Mouse (Mus musculus) embryonic facial prominence, embryonic 14.5 days (tissue): ENCODE results near the gene Dzip1l. TPM values are rescaled to one million over a fixed set of nuclear protein-coding genes. Genes with fewer than 3 reads are reported as not detected.

Source experiments
- ATAC-seq: fragments of 200-750 bp; cut with Nextera tagmentation; 2 replicates; pipeline ENCODE4 v1.8.0; 2017; ENCODE audit warnings: low read depth, moderate number of reproducible peaks, moderate TSS enrichment
- DNase-seq: peaks from one replicate; pipeline ENCODE4 v3.0.0-alpha.2; 2015; ENCODE audit warnings: low spot score
- H3K27ac ChIP-seq: fragments of 300-500 bp; sonication (generic); replicated peaks from 2 replicates; pipeline ENCODE4 v1.5.1; 2014; ENCODE audit warnings: low read depth, mild to moderate bottlenecking, low read length, moderate library complexity
- H3K27me3 ChIP-seq: fragments of 300-500 bp; sonication (generic); replicated peaks from 2 replicates; pipeline ENCODE4 v1.6.1; 2014; ENCODE audit warnings: low read length; ENCODE audit not compliant: control insufficient read depth, insufficient read depth
- H3K36me3 ChIP-seq: fragments of 300-500 bp; sonication (generic); 2 replicates; pipeline ENCODE4 v1.6.1; 2014; ENCODE audit warnings: low read length, mixed read lengths; ENCODE audit not compliant: control insufficient read depth, insufficient read depth
- H3K4me1 ChIP-seq: fragments of 300-500 bp; sonication (generic); 2 replicates; pipeline ENCODE4 v1.6.1; 2014; ENCODE audit warnings: antibody characterized with exemption, low read length; ENCODE audit not compliant: control insufficient read depth, insufficient read depth
- H3K4me2 ChIP-seq: fragments of 300-500 bp; sonication (generic); 2 replicates; pipeline ENCODE4 v1.6.1; 2014; ENCODE audit warnings: low read depth, mild to moderate bottlenecking, low read length, moderate library complexity, mixed read lengths
- H3K4me3 ChIP-seq: fragments of 300-500 bp; sonication (generic); 2 replicates; pipeline ENCODE4 v1.5.1; 2014; ENCODE audit warnings: low read depth, mild to moderate bottlenecking, low read length
- H3K9ac ChIP-seq: fragments of 300-500 bp; sonication (generic); 2 replicates; pipeline ENCODE4 v1.6.1; 2014; ENCODE audit warnings: low read depth, mild to moderate bottlenecking, low read length, moderate library complexity, mixed read lengths
- H3K9me3 ChIP-seq: fragments of 300-500 bp; sonication (generic); 2 replicates; pipeline ENCODE4 v1.6.1; 2016; ENCODE audit warnings: low read length; ENCODE audit not compliant: control insufficient read depth
- WGBS: fragments of 180-500 bp; shearing (Covaris S2); extraction: QIAGEN DNeasy Blood & Tissue Kit; methylation state at CpG from one replicate; pipeline ENCODE4 v1.1.7; 2014; 5-methylcytosine and 5-hydroxymethylcytosine counted together
- polyA plus RNA-seq: library from polyadenylated mRNA; unstranded; fragments of >200 nt; fragmentation: Nextera tagmentation; extraction: Ambion mirVana; gene quantifications from 2 replicates; pipeline ENCODE4 v1.2.1, GENCODE M21; 2014

The Dzip1l gene
- polyA plus RNA-seq, 1 experiment from 2014 or later, result 15.6 TPM

GRCm38 (mm10) chr9:99662406-99662805 lies 33.1 kb downstream of the Dzip1l start:
- Histone ChIP-seq H3K9ac (no peak overlapping the region), H3K4me3 (no peak overlapping the region), H3K27ac (no peak overlapping the region), H3K9me3 (no peaks in the 10 kb centered on the region), H3K27me3 (no peaks in the 10 kb centered on the region), H3K4me2 (no peak overlapping the region), H3K4me1 (no peaks in the 10 kb centered on the region), H3K36me3 (peaks cover 76% of the 10 kb centered on the region)
- WGBS, result 28% methylated on average over 7 of the region's 7 CpGs
- ATAC-seq (0 out of 2 replicates have a peak, but pooled peaks have one; percentile 10), DNase-seq (peak; percentile 81)

- no peaks in the 10 kb centered on the region for H3K27me3 ChIP-seq
- H3K4me3 ChIP-seq, result no peak overlapping the region
- ATAC-seq (0 out of 2 replicates have a peak, but pooled peaks have one; percentile 35), DNase-seq (no peak)
- no peaks in the 10 kb centered on the region for H3K9me3 ChIP-seq
- no peaks in the 10 kb centered on the region for H3K4me1 ChIP-seq
- peaks cover 77% of the 10 kb centered on the region for H3K36me3 ChIP-seq
- H3K27ac ChIP-seq, result no peak overlapping the region
- H3K4me2 ChIP-seq, result no peak overlapping the region
- WGBS, result 87% methylated on average over 10 of the region's 10 CpGs
- no peak overlapping the region for H3K9ac ChIP-seq
Measured at GRCm38 (mm10) chr9:99662887-99663286, 33.6 kb downstream of the Dzip1l start.

- Histone ChIP-seq H3K27ac (no peak overlapping the region), H3K4me1 (no peaks in the 10 kb centered on the region), H3K4me3 (no peak overlapping the region), H3K36me3 (peaks cover 84% of the 10 kb centered on the region), H3K9me3 (no peaks in the 10 kb centered on the region), H3K27me3 (no peaks in the 10 kb centered on the region), H3K4me2 (no peak overlapping the region), H3K9ac (no peak overlapping the region)
- ATAC-seq (no peak), DNase-seq (no peak)
- 83% methylated on average over 8 of the region's 8 CpGs for whole genome bisulfite sequencing
Measured at GRCm38 (mm10) chr9:99667596-99667995, 38.3 kb downstream of the Dzip1l start.

DNA sequence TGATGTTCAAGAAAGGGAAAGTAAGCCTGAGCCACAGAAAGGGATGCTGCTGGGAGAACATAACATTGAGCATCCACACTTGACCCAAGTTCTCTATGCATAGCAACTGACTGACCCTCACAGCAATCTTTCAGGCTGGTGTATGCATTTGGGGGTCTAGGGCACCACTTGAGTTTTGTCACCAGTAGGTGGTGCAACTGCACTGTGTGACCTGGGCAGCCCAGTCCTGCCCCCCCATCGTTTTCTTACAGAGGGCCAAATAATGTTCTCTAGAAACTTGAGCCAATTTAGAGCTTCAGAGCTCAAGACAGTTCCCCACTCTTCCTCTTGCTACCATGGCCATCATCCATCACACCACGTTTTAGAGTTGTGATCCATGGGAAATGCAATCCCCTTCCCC lies 42.3 kb downstream of the Dzip1l start:
- peaks cover 46% of the 10 kb centered on the region for H3K36me3 ChIP-seq
- H3K27ac ChIP-seq, result no peak overlapping the region
- ATAC-seq (no peak), DNase-seq (no peak)
- WGBS, result 46% methylated on average over 2 of the region's 2 CpGs
- no peak overlapping the region for H3K4me3 ChIP-seq
- no peaks in the 10 kb centered on the region for H3K27me3 ChIP-seq
- no peak overlapping the region for H3K9ac ChIP-seq
- no peaks in the 10 kb centered on the region for H3K4me1 ChIP-seq
- no peaks in the 10 kb centered on the region for H3K9me3 ChIP-seq
- no peak overlapping the region for H3K4me2 ChIP-seq

DNA sequence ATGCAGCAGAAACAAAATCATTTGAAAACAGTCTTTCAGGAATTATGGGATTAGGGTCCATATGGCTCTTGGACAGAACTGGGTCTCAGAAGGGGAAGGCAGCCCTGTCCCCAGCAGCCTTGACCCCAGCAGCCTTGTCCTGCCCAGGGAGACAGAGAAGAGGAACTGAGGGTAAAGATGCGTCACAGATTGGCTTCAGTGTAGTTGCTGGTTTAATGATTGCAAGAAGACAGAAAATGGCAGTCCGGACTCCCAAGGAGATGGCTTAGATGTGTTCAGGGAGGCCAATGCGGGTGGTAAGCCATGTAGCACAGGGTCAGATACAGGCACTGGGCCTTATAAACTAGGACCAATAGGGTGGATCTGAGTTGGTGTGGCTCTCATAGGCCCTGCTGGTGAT lies 46.4 kb downstream of the Dzip1l start:
- no peaks in the 10 kb centered on the region for H3K9me3 ChIP-seq
- 82% methylated on average over 3 of the region's 3 CpGs for WGBS
- no peak overlapping the region for H3K4me2 ChIP-seq
- DNase-seq, result no peak
- no peak overlapping the region for H3K4me3 ChIP-seq
- no peaks in the 10 kb centered on the region for H3K4me1 ChIP-seq
- peaks cover 8% of the 10 kb centered on the region; the same call in 1 of the 2 replicates for H3K36me3 ChIP-seq
- H3K27me3 ChIP-seq, result no peaks in the 10 kb centered on the region
- H3K9ac ChIP-seq, result no peak overlapping the region
- ATAC-seq, result no peak
- H3K27ac ChIP-seq, result no peak overlapping the region

DNA sequence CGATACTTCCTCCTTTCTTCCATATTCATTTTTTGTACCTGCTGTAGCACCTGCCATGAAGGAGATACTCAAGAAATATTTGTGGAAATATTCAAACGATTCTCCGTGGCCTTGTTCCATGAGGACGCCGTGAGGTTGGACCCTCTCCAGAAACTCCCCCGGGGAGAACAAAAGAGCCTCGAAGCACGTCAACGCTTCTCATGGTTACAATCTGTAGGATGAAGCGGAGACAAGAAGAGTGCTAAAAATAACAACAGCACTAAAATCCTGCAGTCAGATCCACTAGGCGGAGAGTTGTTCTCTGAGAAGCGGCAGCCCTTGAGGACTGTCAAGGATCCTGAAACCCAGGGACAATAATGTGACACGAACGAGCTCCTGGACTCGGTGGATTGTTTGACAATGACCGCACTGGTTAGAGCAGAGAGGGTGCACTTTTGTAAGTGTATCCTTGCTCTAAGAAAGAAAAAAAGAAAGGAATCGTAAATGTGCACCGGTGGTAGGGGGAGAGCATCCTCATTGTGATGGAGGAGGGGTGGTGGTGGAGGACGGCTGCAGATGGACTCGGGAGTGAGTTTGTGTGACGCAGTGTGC lies 52.8 kb downstream of the Dzip1l start:
- DNase-seq (no peak), ATAC-seq (no peak)
- Histone ChIP-seq H3K4me3 (no peak overlapping the region), H3K4me2 (no peak overlapping the region), H3K27ac (no peak overlapping the region), H3K27me3 (no peaks in the 10 kb centered on the region), H3K36me3 (no peaks in the 10 kb centered on the region), H3K9ac (no peak overlapping the region), H3K9me3 (no peaks in the 10 kb centered on the region), H3K4me1 (no peaks in the 10 kb centered on the region)
- WGBS, result 81% methylated on average over 21 of the region's 21 CpGs

- Histone ChIP-seq H3K4me3 (no peak overlapping the region), H3K27me3 (no peaks in the 10 kb centered on the region), H3K9me3 (no peaks in the 10 kb centered on the region), H3K4me2 (no peak overlapping the region), H3K9ac (no peak overlapping the region), H3K4me1 (no peaks in the 10 kb centered on the region), H3K36me3 (no peaks in the 10 kb centered on the region), H3K27ac (no peak overlapping the region)
- no peak for ATAC-seq
- WGBS, result 60% methylated on average over 5 of the region's 5 CpGs
- DNase-seq, result no peak
Measured at GRCm38 (mm10) chr9:99685061-99685521, 55.8 kb downstream of the Dzip1l start.

GRCm38 (mm10) chr9:99685536-99686231 lies 56.4 kb downstream of the Dzip1l start:
- Histone ChIP-seq H3K9ac (no peak overlapping the region), H3K36me3 (no peaks in the 10 kb centered on the region), H3K27ac (no peak overlapping the region), H3K4me1 (no peaks in the 10 kb centered on the region), H3K9me3 (no peaks in the 10 kb centered on the region), H3K4me2 (no peak overlapping the region), H3K27me3 (no peaks in the 10 kb centered on the region), H3K4me3 (no peak overlapping the region)
- DNase-seq (no peak), ATAC-seq (no peak)
- 65% methylated on average over 5 of the region's 5 CpGs for WGBS

DNA sequence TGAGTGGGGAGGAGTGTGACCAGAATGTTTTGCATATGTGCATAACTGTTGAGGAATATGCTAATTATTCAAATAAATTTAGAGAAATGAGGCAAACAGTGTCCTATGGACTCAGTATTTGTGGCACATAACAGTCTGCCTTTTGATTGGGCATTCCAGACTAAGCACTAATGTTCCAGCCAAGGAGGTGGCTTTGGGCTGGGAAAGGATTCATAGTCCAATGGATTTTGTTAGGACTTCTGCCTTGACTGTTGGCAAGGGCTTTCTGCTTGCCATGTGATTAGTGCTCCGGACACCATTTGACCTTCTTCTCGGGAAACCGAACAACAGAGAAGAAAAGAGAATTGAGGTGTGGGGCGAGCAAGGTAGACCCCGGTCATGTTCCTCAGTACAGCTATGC lies 60.5 kb downstream of the Dzip1l start:
- DNase-seq, result no peak
- 96% methylated on average over 5 of the region's 5 CpGs for WGBS
- no peak for ATAC-seq
- Histone ChIP-seq H3K4me1 (no peaks in the 10 kb centered on the region), H3K9me3 (no peaks in the 10 kb centered on the region), H3K4me2 (no peak overlapping the region), H3K36me3 (no peaks in the 10 kb centered on the region), H3K27me3 (no peaks in the 10 kb centered on the region), H3K4me3 (no peak overlapping the region), H3K27ac (no peak overlapping the region), H3K9ac (no peak overlapping the region)
